Mouse (Mus musculus) leukemia stem cell, adult 10-12 weeks (primary cell): ENCODE results near the gene Arid1b. TPM values are rescaled to one million over a fixed set of nuclear protein-coding genes. Genes with fewer than 3 reads are reported as not detected.

Experiments used
- polyA plus RNA-seq: library from polyadenylated mRNA; stranded (reverse); fragments of >175 nt; gene quantifications from 2 replicates; pipeline ENCODE4 v1.2.3, GENCODE M21; 2012; ENCODE audit warnings: low replicate concordance

The Arid1b gene
- 62.7 and 127 TPM in 2 replicates for polyA plus RNA-seq

DNA sequence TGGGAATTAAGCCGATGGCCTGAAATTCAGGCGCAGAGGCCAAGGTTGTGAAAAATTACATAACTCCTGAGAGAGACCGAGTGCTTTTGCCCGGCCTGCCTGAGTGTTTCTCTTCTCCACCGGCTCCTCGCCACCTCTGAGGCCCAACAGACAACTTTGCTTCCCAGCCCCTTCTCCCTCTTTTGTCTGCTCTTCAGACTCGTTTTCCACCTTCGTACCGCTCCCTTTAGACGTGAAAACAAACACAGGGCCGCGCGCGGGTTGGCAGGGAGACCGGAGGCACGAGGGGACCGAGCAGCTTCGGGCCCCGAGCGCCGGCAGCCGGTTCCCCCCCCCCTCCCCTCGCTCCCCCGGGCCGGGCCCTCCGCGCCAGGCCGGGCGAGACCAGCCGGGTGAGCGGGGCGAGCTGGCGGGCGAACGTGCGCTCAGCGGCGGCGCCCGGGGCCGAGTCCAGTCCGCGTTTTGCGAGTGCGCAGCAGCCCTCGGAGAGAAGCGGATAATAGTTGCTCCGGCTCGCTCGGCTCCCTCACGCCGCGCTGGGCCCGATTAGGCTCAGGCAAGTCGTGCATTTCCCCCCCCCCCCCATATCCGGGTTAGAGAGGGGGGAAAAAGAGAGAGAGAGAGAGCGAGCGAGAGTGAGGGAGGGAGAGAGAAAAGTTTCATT is at the start of gene Arid1b:
Gene Arid1b, plus strand, starts transcription at position 493 of the 664 bp plus-strand sequence.

